34 mouse cellular contexts compared by ENCODE assay signal in genomic region chr9:37924194-37924593, GRCm38 (mm10). TPM values are rescaled to one million over a fixed set of nuclear protein-coding genes. Genes with fewer than 3 reads are reported as not detected.
"Had no signal": no experiment of that assay in that cellular context is flagged by ENCODE, and none has a peak within 500 bp of the region (broad histone marks: within the 10 kb centered on the region; RNA-seq: fewer than 3 reads in every experiment).

No protein-coding gene starts in this region.

- DNase-seq: cerebellum, adult 8-10 months; cerebellum, adult 9-11 months; cerebellum, postnatal 10 days; cerebellum, postnatal 14 days; cerebellum, postnatal 25 days; cerebellum, postnatal 36 days; embryo, embryonic 11 days; forebrain, postnatal 0 days; gastrocnemius, adult 2 months; gastrocnemius, postnatal 10 days; gastrocnemius, postnatal 14 days; gastrocnemius, postnatal 25 days; gastrocnemius, postnatal 36 days; heart, adult 11 months; heart, adult 18-20 months; heart, adult 2 months had no signal

- H3K4me3 ChIP-seq: embryonic facial prominence, embryonic 10.5 days; embryonic facial prominence, embryonic 12.5 days; embryonic facial prominence, embryonic 13.5 days; embryonic facial prominence, embryonic 15.5 days; erythroblast, embryonic 14.5 days; forebrain, embryonic 10.5 days; forebrain, embryonic 12.5 days; forebrain, embryonic 13.5 days; forebrain, embryonic 15.5 days; gastrocnemius, adult 2 months; heart, adult 2 months; heart, embryonic 10.5 days had no signal

- ATAC-seq: forebrain, embryonic 13.5 days; forebrain, embryonic 14.5 days; forebrain, embryonic 15.5 days; forebrain, embryonic 16.5 days; forebrain, postnatal 0 days had no signal

- H3K27ac ChIP-seq: embryonic facial prominence, embryonic 10.5 days; embryonic facial prominence, embryonic 12.5 days; embryonic facial prominence, embryonic 13.5 days; embryonic facial prominence, embryonic 15.5 days; forebrain, embryonic 10.5 days; forebrain, embryonic 12.5 days; forebrain, embryonic 13.5 days; forebrain, embryonic 15.5 days; gastrocnemius, adult 2 months; heart, adult 2 months; heart, embryonic 10.5 days had no signal

RNA-seq across cellular contexts. Expression of gene Olfr878, which starts 6.6 kb away (rescaled TPM):
- total RNA-seq: common myeloid progenitor, adult 5-6 weeks; forebrain, postnatal 0 days; gastrocnemius, adult 18-20 months; gastrocnemius, adult 2 months; gastrocnemius, adult 8-10 months; gastrocnemius, postnatal 10 days; gastrocnemius, postnatal 14 days; gastrocnemius, postnatal 25 days; gastrocnemius, postnatal 36 days; gastrocnemius, postnatal 4 days; granulocyte monocyte progenitor cell, adult 5-6 weeks; heart, adult 18-20 months; heart, adult 2 months; heart, adult 8-10 months had no signal

RNA-seq across cellular contexts. Expression of gene Olfr145, which starts 27.7 kb away (rescaled TPM):
- total RNA-seq: common myeloid progenitor, adult 5-6 weeks; forebrain, postnatal 0 days; gastrocnemius, adult 18-20 months; gastrocnemius, adult 2 months; gastrocnemius, adult 8-10 months; gastrocnemius, postnatal 10 days; gastrocnemius, postnatal 14 days; gastrocnemius, postnatal 25 days; gastrocnemius, postnatal 36 days; gastrocnemius, postnatal 4 days; granulocyte monocyte progenitor cell, adult 5-6 weeks; heart, adult 18-20 months; heart, adult 2 months; heart, adult 8-10 months had no signal
